20 mouse cellular contexts compared by ENCODE assay signal in the genomic region with DNA sequence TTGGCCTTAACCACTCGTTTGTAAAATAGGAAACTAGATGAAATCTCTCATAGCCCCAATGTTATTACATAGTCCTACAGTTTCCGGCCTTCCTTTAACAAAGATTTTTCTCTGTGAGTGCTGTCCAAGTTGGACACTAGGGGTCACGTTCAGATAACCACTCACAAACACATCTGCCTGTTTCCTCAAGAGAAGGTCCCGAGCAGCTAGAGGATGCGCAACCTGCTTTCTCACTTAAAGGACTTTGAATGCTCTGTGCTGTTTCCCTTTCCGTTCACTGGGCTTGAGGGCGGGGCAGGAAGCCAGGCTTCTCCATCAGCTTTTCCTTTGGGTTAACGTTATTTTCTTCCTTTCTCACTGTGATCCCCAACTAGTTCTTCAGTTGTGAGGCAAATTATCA. TPM values are rescaled to one million over a fixed set of nuclear protein-coding genes. Genes with fewer than 3 reads are reported as not detected.
DNase-seq lines count a peak whose midpoint lies in the region; ATAC-seq and TF ChIP-seq lines count a peak whose summit lies in the region.
"Had no signal": no experiment of that assay in that cellular context is flagged by ENCODE, and none has a peak within 500 bp of the region (broad histone marks: within the 10 kb centered on the region; RNA-seq: fewer than 3 reads in every experiment).

No protein-coding gene starts in this region.

- peak; percentile 51 for ATAC-seq in megakaryocyte, adult 5-6 weeks (ENCODE audit: poor library complexity, severe bottlenecking)
- ATAC-seq: forebrain, embryonic 14.5 days; intestine, embryonic 16.5 days; liver, embryonic 12.5 days; Patski had no signal

- 48% methylated on average over 8 of the region's 8 CpGs for WGBS in lung, adult 2 months

- TF ChIP-seq POLR2A in lung, adult 2 months (IDR thresholded peaks at IDR 0.05; ENCODE audit: borderline replicate concordance, extremely low read depth, low read depth, low read length) = no peak

- TF ChIP-seq CTCF in lung, adult 2 months (IDR thresholded peaks at IDR 0.05; ENCODE audit: insufficient read depth, low read length) = no peak

- intact Hi-C loops in heart, postnatal 25 days (cut with DNase I) = loop anchor here (5.0 kb wide), 1 partner anchor 69 kb away; no protein-coding TSS in a partner anchor
- intact Hi-C loops in left cerebral cortex, postnatal 36 days (cut with DNase I) = no loop called here

- peak; percentile 65 for DNase-seq in heart, adult 8-10 months (ENCODE audit: low spot score)
- DNase-seq in heart, postnatal 25 days (ENCODE audit: low spot score) = no peak
- DNase-seq in lung, postnatal 10 days = peak; percentile 32
- DNase-seq in lung, adult 2 months = no peak
- DNase-seq in layer of hippocampus, adult 8-10 months (ENCODE audit: low spot score in 2 of 2) = no peak
- DNase-seq in left cerebral cortex, postnatal 36 days (ENCODE audit: low spot score in 2 of 2) = no peak
- DNase-seq: adrenal gland, adult 8-10 months; cerebellum, adult 9-11 months; thymus, postnatal 36 days had no signal

- no peak overlapping the region for H3K4me3 ChIP-seq in lung, adult 2 months (replicated peaks; ENCODE audit: extremely low read depth, low read depth, low read length)
- no peak overlapping the region for H3K4me3 ChIP-seq in brown adipose tissue, adult 24 weeks (ENCODE audit: insufficient read depth, low read depth, low read length)
- H3K4me3 ChIP-seq: embryonic facial prominence, embryonic 13.5 days; hindbrain, embryonic 15.5 days; left cerebral cortex, adult 2 months; liver, embryonic 12.5 days; lung, embryonic 15.5 days; neural tube, embryonic 12.5 days had no signal

- H3K4me1 ChIP-seq in lung, adult 2 months (ENCODE audit: control insufficient read depth, insufficient read depth, low read length) = peaks cover 15% of the 10 kb centered on the region
- peaks cover 5% of the 10 kb centered on the region for H3K4me1 ChIP-seq in brown adipose tissue, adult 24 weeks (ENCODE audit: control insufficient read depth, insufficient read depth, insufficient read length, low read length)
- H3K4me1 ChIP-seq: hindbrain, embryonic 15.5 days had no signal

- peak overlapping the region; percentile 87 for H3K27ac ChIP-seq in brown adipose tissue, adult 24 weeks (replicated peaks; ENCODE audit: low read depth, low read length)
- H3K27ac ChIP-seq: embryonic facial prominence, embryonic 13.5 days; hindbrain, embryonic 15.5 days; left cerebral cortex, adult 2 months; liver, embryonic 12.5 days; lung, embryonic 15.5 days; neural tube, embryonic 12.5 days had no signal

RNA-seq across cellular contexts. Expression of a gene that starts 58.1 kb away (rescaled TPM):
- total RNA-seq in heart, adult 8-10 months (2022) = 10 to 100 TPM in 2 of 4 experiments, 1 to 10 TPM in 2; 7.9 to 12.2 (median 9.7) TPM
- 10 to 100 TPM in 1 of 2 experiments, 1 to 10 TPM in 1; 8.9 to 11.6 TPM for total RNA-seq in heart, postnatal 25 days (2021)
- 13.6 and 14.5 TPM in 2 replicates for polyA plus RNA-seq in lung, adult 2 months (2012; rRNA removed)
- polyA plus RNA-seq in brown adipose tissue, adult 24 weeks (2012; ENCODE audit: insufficient read depth, insufficient read length, missing spikeins) = 2.8 and 6.6 TPM in 2 replicates
- 0.21 and 0.69 TPM in 2 replicates for total RNA-seq in megakaryocyte, adult 5-6 weeks (2015)
- total RNA-seq in megakaryocyte, adult 5-6 weeks (2017) = 0.04 and 0.08 TPM in 2 replicates
- total RNA-seq in layer of hippocampus, adult 8-10 months (2022) = 1 to 10 TPM; 3.7 to 4.9 (median 3.9) TPM
- total RNA-seq in left cerebral cortex, postnatal 36 days (2021) = 1 to 10 TPM; 3.2 to 4.8 TPM

Comparison
In these comparisons a context has a peak if more than half of its experiments do, and no peak if none do; other contexts are left out.
1. DNase-seq: peak in heart, adult 8-10 months (single experiment) and lung, postnatal 10 days (single experiment); none in heart, postnatal 25 days (single experiment), lung, adult 2 months (single experiment), layer of hippocampus, adult 8-10 months (0 of 2) and left cerebral cortex, postnatal 36 days (0 of 2).